Mouse (Mus musculus) liver, embryonic 14.5 days (tissue): ENCODE measurements around the gene Rab28. TPM values are rescaled to one million over a fixed set of nuclear protein-coding genes. Genes with fewer than 3 reads are reported as not detected.

Experiments
- ATAC-seq: fragments of 200-750 bp; cut with Nextera tagmentation; 2 replicates; pipeline ENCODE4 v1.8.0; 2017; ENCODE audit warnings: moderate number of reproducible peaks, mild to moderate bottlenecking, moderate library complexity; ENCODE audit not compliant: insufficient read depth
- DNase-seq, 3 experiments: peaks; one replicate each; pipeline ENCODE4 v3.0.0-alpha.2; 2012 to 2013; ENCODE audit warnings: low read depth in 3 of 3, low spot score in 3 of 3
- H3K27ac ChIP-seq: fragments of 300-500 bp; sonication (generic); 2 replicates; pipeline ENCODE4 v1.5.1; 2014; ENCODE audit warnings: moderate library complexity, mild to moderate bottlenecking, control low read depth, inconsistent platforms
- H3K27me3 ChIP-seq: fragments of 300-500 bp; sonication (generic); 2 replicates; pipeline ENCODE4 v1.6.1; 2014; ENCODE audit warnings: mild to moderate bottlenecking, low read length, moderate library complexity; ENCODE audit not compliant: control insufficient read depth, insufficient read depth
- H3K36me3 ChIP-seq: fragments of 300-500 bp; sonication (generic); replicated peaks from 2 replicates; pipeline ENCODE4 v1.6.1; 2014; ENCODE audit warnings: low read depth; ENCODE audit not compliant: control insufficient read depth, insufficient read depth
- H3K4me1 ChIP-seq, 2 experiments: fragments of 200-500 bp in 1 of 2; fragments of 300-500 bp in 1 of 2; sonication (generic) in 1 of 2; replicated peaks; 2 replicates each; pipeline ENCODE4 v1.6.1; 2012 to 2014; ENCODE audit warnings: antibody characterized with exemption in 1 of 2, inconsistent platforms in 1 of 2, low read length in 1 of 2; ENCODE audit not compliant: control insufficient read depth in 2 of 2, insufficient read depth in 2 of 2
- H3K4me2 ChIP-seq: fragments of 300-500 bp; sonication (generic); 2 replicates; pipeline ENCODE4 v1.6.1; 2014; ENCODE audit warnings: low read depth, mild to moderate bottlenecking, control low read depth, moderate library complexity
- H3K4me3 ChIP-seq, 2 experiments: fragments of 200-500 bp in 1 of 2; fragments of 300-500 bp in 1 of 2; sonication (generic) in 1 of 2; 2 replicates each; pipeline ENCODE4 v1.5.1; 2012 to 2014; ENCODE audit warnings: low read depth in 2 of 2, low read length in 2 of 2, mild to moderate bottlenecking in 2 of 2, control low read depth in 1 of 2, inconsistent platforms in 1 of 2, moderate library complexity in 1 of 2; ENCODE audit not compliant: insufficient read depth in 1 of 2
- H3K9ac ChIP-seq: fragments of 300-500 bp; sonication (generic); replicated peaks from 2 replicates; pipeline ENCODE4 v1.6.1; 2014; ENCODE audit warnings: mild to moderate bottlenecking, control low read depth, moderate library complexity
- H3K9me3 ChIP-seq: fragments of 300-500 bp; sonication (generic); 2 replicates; pipeline ENCODE4 v1.6.1; 2016; ENCODE audit warnings: low read length, mixed read lengths; ENCODE audit not compliant: control insufficient read depth
- CTCF ChIP-seq: IDR thresholded peaks from 2 replicates; pipeline ENCODE4 v1.5.1; 2016; ENCODE audit warnings: antibody characterized with exemption, low read depth, control low read depth
- EP300 ChIP-seq: IDR thresholded peaks from 2 replicates; pipeline ENCODE4 v1.6.1; 2016; ENCODE audit warnings: antibody characterized with exemption, low read depth
- WGBS: fragments of 180-500 bp; shearing (Covaris S2); extraction: QIAGEN DNeasy Blood & Tissue Kit; methylation state at CpG from one replicate; pipeline ENCODE4 v1.1.7; 2014; ENCODE audit not compliant: insufficient replicate concordance; 5-methylcytosine and 5-hydroxymethylcytosine counted together
- polyA plus RNA-seq, 2 experiments: library from polyadenylated mRNA; depleted of rRNA in 1 of 2; stranded (reverse) in 1 of 2; unstranded in 1 of 2; fragments of >200 nt; fragmentation: Nextera tagmentation in 1 of 2; extraction: Ambion mirVana in 1 of 2; gene quantifications; 2 replicates each; pipeline versions ENCODE4 v1.2.1 to v1.2.3; 2012 to 2014

Gene Rab28
- polyA plus RNA-seq, 2 experiments = 10.3 to 18.8 TPM

GRCm38 (mm10) chr5:41627224-41628144, 80.5 kb downstream of the Rab28 start:
- Histone ChIP-seq H3K27me3 (no peaks in the 10 kb centered on the region), H3K9me3 (no peaks in the 10 kb centered on the region), H3K4me1 (peaks cover 0 to 3% of the 10 kb centered on the region in 2 experiments; a peak in 2 of 4 replicates), H3K4me3 (no peak overlapping the region), H3K9ac (no peak overlapping the region), H3K27ac (no peak overlapping the region), H3K4me2 (no peak overlapping the region), H3K36me3 (no peaks in the 10 kb centered on the region)
- WGBS = 73% methylated on average over 7 of the region's 7 CpGs
- TF ChIP-seq EP300 (no peak), CTCF (no peak)
- DNase-seq (no peak), ATAC-seq (no peak)

DNA sequence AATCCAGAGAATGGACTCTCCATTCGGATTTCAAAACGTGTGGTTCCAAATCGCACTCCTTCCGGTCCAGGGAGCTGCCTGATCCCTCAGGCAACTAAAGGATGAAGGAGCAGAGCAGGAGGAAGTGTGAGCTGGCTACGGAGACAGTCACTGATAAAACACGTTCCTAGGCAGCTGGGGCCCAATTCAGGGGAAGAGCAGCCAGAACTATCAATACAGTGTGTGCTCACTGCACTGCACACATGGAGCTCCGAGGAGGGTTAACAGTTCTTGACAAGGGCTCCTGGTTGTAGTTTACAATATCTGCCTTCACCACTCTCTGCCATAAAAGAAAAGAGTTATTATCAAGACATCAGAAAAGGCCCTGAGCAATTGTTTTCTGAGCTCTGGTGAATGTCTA, 82.4 kb downstream of the Rab28 start:
- no peak overlapping the region for H3K4me3 ChIP-seq
- H3K4me1 ChIP-seq = peaks cover 0 to 3% of the 10 kb centered on the region in 2 experiments; a peak in 2 of 4 replicates
- H3K27me3 ChIP-seq = no peaks in the 10 kb centered on the region
- H3K27ac ChIP-seq = no peak overlapping the region
- H3K4me2 ChIP-seq = no peak overlapping the region
- ATAC-seq (no peak), DNase-seq (no peak)
- no peak overlapping the region for H3K9ac ChIP-seq
- H3K36me3 ChIP-seq = no peaks in the 10 kb centered on the region
- H3K9me3 ChIP-seq = no peaks in the 10 kb centered on the region
- no peak for TF ChIP-seq CTCF
- no peak for TF ChIP-seq EP300
- 35% methylated on average over 7 of the region's 7 CpGs for WGBS

GRCm38 (mm10) chr5:41621748-41622147, 86.2 kb downstream of the Rab28 start:
- WGBS = 64% methylated on average over 3 of the region's 3 CpGs

DNA sequence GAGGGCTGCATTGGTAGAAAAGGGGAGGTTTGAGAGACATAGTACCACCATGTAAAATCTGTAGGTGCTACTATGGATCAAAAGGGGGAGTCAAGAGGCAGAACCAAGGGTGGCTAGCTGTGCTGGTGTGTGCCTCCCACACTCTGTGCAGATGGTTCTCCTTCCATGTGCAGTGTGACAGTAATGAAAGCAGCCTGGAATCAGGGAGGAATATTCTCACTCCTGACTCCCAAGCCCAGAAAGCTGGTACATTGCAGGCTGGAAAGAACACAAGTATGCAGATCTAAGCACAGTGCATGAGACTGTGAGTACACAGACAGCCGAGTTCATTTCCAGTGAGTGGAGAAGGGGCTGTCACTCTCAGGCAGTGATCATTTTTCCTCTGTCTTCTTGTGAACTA, 89.0 kb downstream of the Rab28 start:
- Histone ChIP-seq H3K27me3 (no peaks in the 10 kb centered on the region), H3K4me1 (no peaks in the 10 kb centered on the region), H3K27ac (no peak overlapping the region), H3K9me3 (no peaks in the 10 kb centered on the region), H3K4me2 (no peak overlapping the region), H3K9ac (no peak overlapping the region), H3K36me3 (no peaks in the 10 kb centered on the region), H3K4me3 (no peak overlapping the region)
- DNase-seq = no peak
- TF ChIP-seq EP300 (no peak), CTCF (no peak)
- no peak for ATAC-seq
- 5% methylated on average over 1 of the region's 1 CpGs for WGBS

More at GRCm38 (mm10) chr5:41621748-41622147, 86.2 kb downstream of the Rab28 start:
- DNase-seq (no peak), ATAC-seq (no peak)
- TF ChIP-seq CTCF = no peak
- no peak for TF ChIP-seq EP300
- no peak overlapping the region for H3K4me3 ChIP-seq
- H3K36me3 ChIP-seq = no peaks in the 10 kb centered on the region
- no peak overlapping the region for H3K4me2 ChIP-seq
- H3K4me1 ChIP-seq = peaks cover 0 to 3% of the 10 kb centered on the region in 2 experiments; a peak in 2 of 4 replicates
- H3K27ac ChIP-seq = no peak overlapping the region
- H3K9ac ChIP-seq = no peak overlapping the region
- no peaks in the 10 kb centered on the region for H3K9me3 ChIP-seq
- H3K27me3 ChIP-seq = no peaks in the 10 kb centered on the region

DNA sequence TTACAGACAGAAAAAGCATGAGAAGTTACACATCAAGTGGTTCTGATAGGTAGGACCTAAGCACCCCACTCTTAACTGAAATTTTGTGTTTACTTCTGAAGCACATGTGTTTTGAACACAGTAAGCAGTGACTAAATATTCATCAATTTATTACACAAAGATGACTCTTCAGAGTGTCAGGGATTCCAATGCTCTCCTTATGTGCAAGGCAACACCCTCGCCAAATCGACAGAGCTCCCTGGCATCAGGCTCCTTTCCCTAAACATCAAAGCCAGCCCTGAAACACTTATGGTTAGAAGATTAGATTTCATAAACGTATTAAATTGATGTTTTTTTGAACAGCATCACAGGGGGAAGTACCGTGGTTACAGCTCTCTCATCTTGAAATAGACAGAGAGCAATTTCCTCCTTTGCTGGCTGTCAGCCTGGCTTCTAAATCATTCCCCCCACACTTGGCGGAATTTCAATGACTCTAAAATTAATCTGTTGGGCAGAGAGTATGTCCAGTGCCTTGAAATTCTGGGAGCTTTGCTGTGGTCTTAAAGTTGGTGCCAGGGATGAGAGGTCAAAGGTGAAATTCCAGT, 97.4 kb downstream of the Rab28 start:
- ATAC-seq (no peak), DNase-seq (no peak)
- TF ChIP-seq CTCF (no peak), EP300 (no peak)
- WGBS = 44% methylated on average over 5 of the region's 5 CpGs
- Histone ChIP-seq H3K36me3 (no peaks in the 10 kb centered on the region), H3K9me3 (no peaks in the 10 kb centered on the region), H3K4me3 (no peak overlapping the region), H3K27ac (no peak overlapping the region), H3K27me3 (no peaks in the 10 kb centered on the region), H3K9ac (no peak overlapping the region), H3K4me2 (no peak overlapping the region), H3K4me1 (no peaks in the 10 kb centered on the region)
